Mouse (Mus musculus): ENCODE data around the gene Gars. TPM values are rescaled to one million over a fixed set of nuclear protein-coding genes. Genes with fewer than 3 reads are reported as not detected.

Gene Gars
- polyA plus RNA-seq, 1 experiment from 2014 or later: 189 TPM

GRCm38 (mm10) chr6:55009391-55010230 lies 28.2 kb upstream of the Gars start:
- ATAC-seq (ENCODE audit: insufficient number of reproducible peaks, low FRiP score): no peak
- H3K27me3 ChIP-seq (replicated peaks): no peaks in the 10 kb centered on the region; the same call in 1 of the 2 replicates
- H3K4me1 ChIP-seq (replicated peaks): peaks cover 5% of the 10 kb centered on the region
- peak overlapping the region; percentile 57 for H3K27ac ChIP-seq (ENCODE audit: poor library complexity, severe bottlenecking)
- H3K9ac ChIP-seq: no peak overlapping the region
- peak overlapping the region; percentile 56 for H3K4me2 ChIP-seq
- H3K9me3 ChIP-seq (replicated peaks): peaks cover 8% of the 10 kb centered on the region
- H3K36me3 ChIP-seq: no peaks in the 10 kb centered on the region
- peak overlapping the region; percentile 17; the same call in 1 of the 2 replicates for H3K4me3 ChIP-seq
- WGBS: 22% methylated on average over 16 of the region's 16 CpGs

- H3K4me1 ChIP-seq (replicated peaks): peaks cover 5% of the 10 kb centered on the region
- H3K4me2 ChIP-seq: peak overlapping the region; percentile 56
- no peak overlapping the region for H3K9ac ChIP-seq
- H3K27ac ChIP-seq (ENCODE audit: poor library complexity, severe bottlenecking): no peak overlapping the region
- peaks cover 8% of the 10 kb centered on the region for H3K9me3 ChIP-seq (replicated peaks)
- H3K36me3 ChIP-seq: no peaks in the 10 kb centered on the region
- WGBS: 61% methylated on average over 4 of the region's 4 CpGs
- ATAC-seq (ENCODE audit: insufficient number of reproducible peaks, low FRiP score): no peak
- no peak overlapping the region for H3K4me3 ChIP-seq
- no peaks in the 10 kb centered on the region; the same call in 1 of the 2 replicates for H3K27me3 ChIP-seq (replicated peaks)
These were observed 27.3 kb upstream of the Gars start for GRCm38 (mm10) chr6:55010330-55011091.

GRCm38 (mm10) chr6:55012516-55012915 lies 25.3 kb upstream of the Gars start:
- peaks cover 11% of the 10 kb centered on the region for H3K4me1 ChIP-seq (replicated peaks)
- ATAC-seq (ENCODE audit: insufficient number of reproducible peaks, low FRiP score): no peak
- no peak overlapping the region for H3K4me2 ChIP-seq
- no peaks in the 10 kb centered on the region for H3K36me3 ChIP-seq
- no peak overlapping the region for H3K27ac ChIP-seq (ENCODE audit: poor library complexity, severe bottlenecking)
- H3K27me3 ChIP-seq (replicated peaks): no peaks in the 10 kb centered on the region; the same call in 1 of the 2 replicates
- 68% methylated on average over 7 of the region's 7 CpGs for WGBS
- H3K9me3 ChIP-seq (replicated peaks): peaks cover 8% of the 10 kb centered on the region
- H3K9ac ChIP-seq: no peak overlapping the region
- no peak overlapping the region for H3K4me3 ChIP-seq

GRCm38 (mm10) chr6:55014184-55014583 lies 23.6 kb upstream of the Gars start:
- no peak overlapping the region for H3K4me3 ChIP-seq
- no peak for ATAC-seq (ENCODE audit: insufficient number of reproducible peaks, low FRiP score)
- H3K36me3 ChIP-seq: no peaks in the 10 kb centered on the region
- no peaks in the 10 kb centered on the region; the same call in 1 of the 2 replicates for H3K27me3 ChIP-seq (replicated peaks)
- no peak overlapping the region for H3K9ac ChIP-seq
- H3K27ac ChIP-seq (ENCODE audit: poor library complexity, severe bottlenecking): no peak overlapping the region
- H3K9me3 ChIP-seq (replicated peaks): peaks cover 8% of the 10 kb centered on the region
- 86% methylated on average over 3 of the region's 3 CpGs for WGBS
- peaks cover 11% of the 10 kb centered on the region for H3K4me1 ChIP-seq (replicated peaks)
- no peak overlapping the region for H3K4me2 ChIP-seq

GRCm38 (mm10) chr6:55016236-55016635 lies 21.6 kb upstream of the Gars start:
- H3K4me2 ChIP-seq: no peak overlapping the region
- H3K27me3 ChIP-seq (replicated peaks): no peaks in the 10 kb centered on the region; the same call in 1 of the 2 replicates
- H3K4me1 ChIP-seq (replicated peaks): peaks cover 6% of the 10 kb centered on the region; the same call in 1 of the 2 replicates
- ATAC-seq (ENCODE audit: insufficient number of reproducible peaks, low FRiP score): no peak
- H3K9me3 ChIP-seq (replicated peaks): peaks cover 8% of the 10 kb centered on the region
- H3K27ac ChIP-seq (ENCODE audit: poor library complexity, severe bottlenecking): no peak overlapping the region
- H3K9ac ChIP-seq: no peak overlapping the region
- no peak overlapping the region for H3K4me3 ChIP-seq
- 10% methylated on average over 5 of the region's 5 CpGs for WGBS
- no peaks in the 10 kb centered on the region for H3K36me3 ChIP-seq

- Histone ChIP-seq H3K27me3 (replicated peaks) (no peaks in the 10 kb centered on the region; the same call in 1 of the 2 replicates), H3K9me3 (replicated peaks) (peaks cover 8% of the 10 kb centered on the region), H3K4me3 (no peak overlapping the region), H3K27ac (ENCODE audit: poor library complexity, severe bottlenecking) (no peak overlapping the region), H3K4me1 (replicated peaks) (peaks cover 6% of the 10 kb centered on the region; the same call in 1 of the 2 replicates), H3K9ac (no peak overlapping the region), H3K4me2 (peak overlapping the region; percentile 44), H3K36me3 (no peaks in the 10 kb centered on the region)
- WGBS: 22% methylated on average over 15 of the region's 15 CpGs
- 0 out of 2 replicates have a peak, but pooled peaks have one; percentile 34 for ATAC-seq (ENCODE audit: insufficient number of reproducible peaks, low FRiP score)
These were observed 20.9 kb upstream of the Gars start for GRCm38 (mm10) chr6:55016710-55017583.

- ATAC-seq (ENCODE audit: insufficient number of reproducible peaks, low FRiP score): no peak
These were observed 19.4 kb upstream of the Gars start for GRCm38 (mm10) chr6:55018417-55018816.

GRCm38 (mm10) chr6:55021806-55022205 lies 16.0 kb upstream of the Gars start:
- no peak overlapping the region for H3K27ac ChIP-seq (ENCODE audit: poor library complexity, severe bottlenecking)
- H3K9me3 ChIP-seq (replicated peaks): no peaks in the 10 kb centered on the region
- no peaks in the 10 kb centered on the region for H3K36me3 ChIP-seq
- H3K4me1 ChIP-seq (replicated peaks): 0 out of 2 replicates have a peak, but pooled peaks cover under 1% of the 10 kb centered on the region
- no peaks in the 10 kb centered on the region; the same call in 1 of the 2 replicates for H3K27me3 ChIP-seq (replicated peaks)
- H3K9ac ChIP-seq: no peak overlapping the region
- 82% methylated on average over 7 of the region's 7 CpGs for WGBS
- no peak overlapping the region for H3K4me3 ChIP-seq
- ATAC-seq (ENCODE audit: insufficient number of reproducible peaks, low FRiP score): no peak
- no peak overlapping the region for H3K4me2 ChIP-seq

More at GRCm38 (mm10) chr6:55018417-55018816, 19.4 kb upstream of the Gars start:
- peaks cover 8% of the 10 kb centered on the region for H3K9me3 ChIP-seq (replicated peaks)
- H3K4me3 ChIP-seq: no peak overlapping the region
- H3K9ac ChIP-seq: no peak overlapping the region
- no peak overlapping the region for H3K4me2 ChIP-seq
- no peaks in the 10 kb centered on the region for H3K36me3 ChIP-seq
- 54% methylated on average over 2 of the region's 2 CpGs for WGBS
- no peak overlapping the region for H3K27ac ChIP-seq (ENCODE audit: poor library complexity, severe bottlenecking)
- no peaks in the 10 kb centered on the region; the same call in 1 of the 2 replicates for H3K27me3 ChIP-seq (replicated peaks)
- peaks cover 6% of the 10 kb centered on the region; the same call in 1 of the 2 replicates for H3K4me1 ChIP-seq (replicated peaks)

- H3K4me2 ChIP-seq: no peak overlapping the region
- no peak for ATAC-seq (ENCODE audit: insufficient number of reproducible peaks, low FRiP score)
- no peaks in the 10 kb centered on the region for H3K36me3 ChIP-seq
- H3K27me3 ChIP-seq (replicated peaks): no peaks in the 10 kb centered on the region
- no peak overlapping the region for H3K9ac ChIP-seq
- WGBS: 78% methylated on average over 2 of the region's 2 CpGs
- H3K27ac ChIP-seq (ENCODE audit: poor library complexity, severe bottlenecking): no peak overlapping the region
- no peak overlapping the region for H3K4me3 ChIP-seq
- H3K9me3 ChIP-seq (replicated peaks): no peaks in the 10 kb centered on the region
- H3K4me1 ChIP-seq (replicated peaks): no peaks in the 10 kb centered on the region
These were observed 10.2 kb upstream of the Gars start for GRCm38 (mm10) chr6:55027642-55028041.

GRCm38 (mm10) chr6:55036731-55037130 lies 1.1 kb upstream of the Gars start:
- no peak for ATAC-seq (ENCODE audit: insufficient number of reproducible peaks, low FRiP score)
- H3K4me2 ChIP-seq: no peak overlapping the region
- no peak overlapping the region for H3K4me3 ChIP-seq

More at GRCm38 (mm10) chr6:55036731-55037130, 1.1 kb upstream of the Gars start:
- Histone ChIP-seq H3K4me1 (replicated peaks) (peaks cover 8% of the 10 kb centered on the region), H3K36me3 (no peaks in the 10 kb centered on the region), H3K9ac (no peak overlapping the region), H3K27ac (ENCODE audit: poor library complexity, severe bottlenecking) (no peak overlapping the region), H3K9me3 (replicated peaks) (no peaks in the 10 kb centered on the region), H3K27me3 (replicated peaks) (no peaks in the 10 kb centered on the region)
- WGBS: 86% methylated on average over 4 of the region's 4 CpGs
